Mouse (Mus musculus): Measurements from ENCODE around the gene Nhlh1. TPM values are rescaled to one million over a fixed set of nuclear protein-coding genes. Genes with fewer than 3 reads are reported as not detected.

Nhlh1 gene
- total RNA-seq, 2 experiments from 2014 or later: not detected

GRCm38 (mm10) chr1:172016660-172017516, 40.5 kb downstream of the Nhlh1 start:
- no peak for DNase-seq

GRCm38 (mm10) chr1:172016031-172016430, 41.3 kb downstream of the Nhlh1 start:
- no peak for DNase-seq

GRCm38 (mm10) chr1:172015312-172015939, 41.9 kb downstream of the Nhlh1 start:
- no peak for DNase-seq

- DNase-seq: no peak
Measured at GRCm38 (mm10) chr1:172014771-172015170, 42.6 kb downstream of the Nhlh1 start.

- DNase-seq: peak; percentile 72
Measured at GRCm38 (mm10) chr1:172012030-172012429, 45.3 kb downstream of the Nhlh1 start.

- no peak for DNase-seq
Measured at GRCm38 (mm10) chr1:172010042-172010824, 47.1 kb downstream of the Nhlh1 start.

GRCm38 (mm10) chr1:172009406-172009805, 48.0 kb downstream of the Nhlh1 start:
- DNase-seq: no peak

GRCm38 (mm10) chr1:172008351-172008750, 49.0 kb downstream of the Nhlh1 start:
- no peak for DNase-seq

GRCm38 (mm10) chr1:172007761-172008160, 49.6 kb downstream of the Nhlh1 start:
- no peak for DNase-seq

Other genes starting within 250 kb of the Nhlh1 start
- 1 to 10 TPM; 2.1 to 5.0 TPM for gene Cd84, start 217.9 kb downstream of the Nhlh1 start, total RNA-seq (2021)
- gene Gm10521, start 161.9 kb downstream of the Nhlh1 start, total RNA-seq (2021): under 1 TPM in 1 of 2 experiments, not detected in 1; 0.20 TPM
- gene Slamf6, start 140.1 kb downstream of the Nhlh1 start, total RNA-seq (2021): under 1 TPM; 0.23 to 0.63 TPM
- gene Vangl2, start 29.1 kb downstream of the Nhlh1 start, total RNA-seq (2021): 1 to 10 TPM; 5.2 to 7.0 TPM
- gene Copa, start 25.0 kb upstream of the Nhlh1 start, total RNA-seq (2021): 100 to 1,000 TPM in 1 of 2 experiments, 10 to 100 TPM in 1; 97.9 to 117 TPM
- gene Ncstn, start 25.2 kb upstream of the Nhlh1 start, total RNA-seq (2021): 10 to 100 TPM; 43.2 to 47.5 TPM
- 100 to 1,000 TPM; 104 to 106 TPM for gene Pex19, start 69.2 kb upstream of the Nhlh1 start, total RNA-seq (2021)
- gene Dcaf8, start 90.5 kb upstream of the Nhlh1 start, total RNA-seq (2021): 100 to 1,000 TPM; 132 to 146 TPM
- 10 to 100 TPM; 72.5 to 82.1 TPM for gene Pea15a, start 149.2 kb upstream of the Nhlh1 start, total RNA-seq (2021)
- 1,000 to 10,000 TPM; 4,961 to 5,359 TPM for gene Casq1, start 162.3 kb upstream of the Nhlh1 start, total RNA-seq (2021)
- gene Atp1a4, start 200.8 kb upstream of the Nhlh1 start, total RNA-seq (2021): under 1 TPM; 0.61 to 0.66 TPM
- gene Igsf8, start 204.1 kb upstream of the Nhlh1 start, total RNA-seq (2021): 10 to 100 TPM; 15.4 to 19.1 TPM
- 100 to 1,000 TPM; 695 to 761 TPM for gene Atp1a2, start 240.5 kb upstream of the Nhlh1 start, total RNA-seq (2021)